Mouse (Mus musculus) hindbrain, embryonic 14.5 days (tissue): Measurements from ENCODE around the gene Pdzd2. TPM values are rescaled to one million over a fixed set of nuclear protein-coding genes. Genes with fewer than 3 reads are reported as not detected.

Experiments used
- ATAC-seq: fragments of 200-750 bp; cut with Nextera tagmentation; 2 replicates; pipeline ENCODE4 v1.8.0; 2017; ENCODE audit warnings: moderate number of reproducible peaks, mild to moderate bottlenecking, moderate TSS enrichment, moderate library complexity; ENCODE audit not compliant: low FRiP score
- DNase-seq: peaks from one replicate; pipeline ENCODE4 v3.0.0-alpha.2; 2015; ENCODE audit warnings: low spot score
- H3K27ac ChIP-seq: fragments of 300-500 bp; sonication (generic); 2 replicates; pipeline ENCODE4 v1.5.1; 2014; ENCODE audit warnings: mild to moderate bottlenecking, moderate library complexity
- H3K27me3 ChIP-seq: fragments of 300-500 bp; sonication (generic); 2 replicates; pipeline ENCODE4 v1.6.1; 2014; ENCODE audit warnings: mild to moderate bottlenecking, low read length, mixed read lengths; ENCODE audit not compliant: control insufficient read depth, insufficient read depth
- H3K36me3 ChIP-seq: fragments of 300-500 bp; sonication (generic); replicated peaks from 2 replicates; pipeline ENCODE4 v1.6.1; 2014; ENCODE audit not compliant: control insufficient read depth, insufficient read depth
- H3K4me1 ChIP-seq: fragments of 300-500 bp; sonication (generic); replicated peaks from 2 replicates; pipeline ENCODE4 v1.6.1; 2014; ENCODE audit warnings: antibody characterized with exemption, low read length, mixed read lengths; ENCODE audit not compliant: control insufficient read depth, insufficient read depth
- H3K4me2 ChIP-seq: fragments of 300-500 bp; sonication (generic); replicated peaks from 2 replicates; pipeline ENCODE4 v1.6.1; 2014; ENCODE audit warnings: mild to moderate bottlenecking, moderate library complexity
- H3K4me3 ChIP-seq: fragments of 300-500 bp; sonication (generic); replicated peaks from 2 replicates; pipeline ENCODE4 v1.5.1; 2014; ENCODE audit warnings: mild to moderate bottlenecking, low read length
- H3K9ac ChIP-seq: fragments of 300-500 bp; sonication (generic); 2 replicates; pipeline ENCODE4 v1.6.1; 2014
- H3K9me3 ChIP-seq: fragments of 300-500 bp; sonication (generic); 2 replicates; pipeline ENCODE4 v1.6.1; 2016; ENCODE audit warnings: low read length; ENCODE audit not compliant: control insufficient read depth
- WGBS: fragments of 180-500 bp; shearing (Covaris S2); extraction: QIAGEN DNeasy Blood & Tissue Kit; methylation state at CpG from one replicate; pipeline ENCODE4 v1.1.7; 2014; 5-methylcytosine and 5-hydroxymethylcytosine counted together
- polyA plus RNA-seq: library from polyadenylated mRNA; unstranded; fragments of >200 nt; fragmentation: Nextera tagmentation; extraction: Ambion mirVana; gene quantifications from 2 replicates; pipeline ENCODE4 v1.2.1, GENCODE M21; 2014

Pdzd2 gene
- polyA plus RNA-seq, 1 experiment from 2014 or later = 15.5 TPM

DNA sequence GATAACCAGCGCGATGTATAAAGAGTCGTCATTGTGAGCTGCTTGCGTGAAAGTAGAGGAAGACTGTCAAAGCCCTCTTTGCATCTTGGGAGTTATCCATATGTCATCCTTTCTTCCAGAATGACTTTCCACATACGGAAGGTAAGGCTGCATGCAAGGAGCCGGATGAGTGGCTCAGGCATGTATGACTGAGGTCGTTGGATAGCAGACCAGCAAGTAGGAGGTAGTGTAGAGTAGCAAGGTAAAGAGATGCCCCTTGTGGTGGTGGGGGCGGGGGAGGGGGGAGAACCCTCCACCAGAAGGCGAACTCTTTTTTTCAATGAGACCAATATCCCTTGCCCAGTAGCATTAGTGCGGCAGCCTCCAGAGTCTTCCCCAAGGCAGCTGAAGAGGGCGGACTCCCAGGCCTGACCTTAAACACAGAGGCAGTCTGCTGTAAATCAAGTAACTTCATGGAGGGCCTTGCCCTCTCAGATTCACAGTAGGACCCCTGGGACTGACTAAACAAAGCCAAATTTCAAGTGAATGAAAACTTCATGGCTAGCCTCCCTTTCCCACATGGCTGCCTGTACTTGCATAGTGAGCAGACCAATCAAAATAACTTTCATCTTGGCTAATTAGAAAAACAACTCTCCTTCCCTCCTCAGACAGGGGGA is 22.7 kb upstream of the Pdzd2 start:
- ATAC-seq = no peak
- Histone ChIP-seq H3K27me3 (no peaks in the 10 kb centered on the region), H3K36me3 (no peaks in the 10 kb centered on the region), H3K9ac (no peak overlapping the region), H3K4me3 (no peak overlapping the region), H3K4me1 (no peaks in the 10 kb centered on the region), H3K27ac (no peak overlapping the region), H3K9me3 (no peaks in the 10 kb centered on the region), H3K4me2 (no peak overlapping the region)
- WGBS = 69% methylated on average over 11 of the region's 11 CpGs
- DNase-seq = no peak

DNA sequence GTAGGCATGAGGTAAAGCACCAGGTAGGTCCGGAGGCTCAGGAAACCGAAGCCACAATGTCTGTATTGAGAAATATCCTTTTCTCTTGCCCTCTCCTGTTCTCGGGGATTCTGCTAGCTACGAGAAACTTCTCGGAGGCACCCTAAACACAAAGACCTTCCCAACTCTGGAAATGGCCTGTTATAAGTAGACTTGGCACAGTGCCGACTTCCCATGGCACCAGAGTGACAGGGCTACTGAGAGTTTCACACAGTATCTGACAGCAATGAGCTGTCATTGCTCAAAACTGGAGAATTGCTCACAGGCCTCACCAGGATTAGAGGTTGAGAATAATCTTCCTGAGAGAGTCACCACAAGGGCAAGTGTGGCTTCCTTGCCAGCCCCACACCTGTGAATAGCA is 21.0 kb upstream of the Pdzd2 start:
- ATAC-seq = no peak

DNA sequence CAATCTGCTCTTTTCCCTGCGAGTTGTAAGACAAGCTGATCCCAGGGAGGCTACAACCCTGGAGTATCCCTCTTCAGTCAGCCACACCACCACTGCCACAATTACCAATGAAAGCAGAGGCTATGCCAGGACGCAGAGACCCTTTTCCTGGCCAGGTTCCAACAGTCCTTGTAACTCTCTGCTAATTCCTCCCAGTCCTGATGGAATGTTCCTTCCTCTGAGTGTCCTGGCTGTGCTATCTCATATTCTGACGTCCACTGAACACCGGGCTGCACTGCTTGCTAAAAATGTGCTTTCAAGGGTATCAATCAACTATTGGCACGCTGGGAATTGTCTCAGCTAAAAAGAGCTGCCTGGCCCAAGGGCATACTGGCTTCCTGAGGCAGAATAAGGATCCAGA is 18.7 kb upstream of the Pdzd2 start:
- WGBS = 51% methylated on average over 5 of the region's 5 CpGs
- no peaks in the 10 kb centered on the region for H3K9me3 ChIP-seq
- no peaks in the 10 kb centered on the region for H3K27me3 ChIP-seq
- H3K4me2 ChIP-seq = no peak overlapping the region
- DNase-seq (no peak), ATAC-seq (no peak)
- no peaks in the 10 kb centered on the region for H3K4me1 ChIP-seq
- no peak overlapping the region for H3K4me3 ChIP-seq
- no peak overlapping the region for H3K9ac ChIP-seq
- no peak overlapping the region for H3K27ac ChIP-seq
- H3K36me3 ChIP-seq = no peaks in the 10 kb centered on the region

More for the DNA sequence above, 21.0 kb upstream of the Pdzd2 start:
- Histone ChIP-seq H3K9ac (no peak overlapping the region), H3K9me3 (no peaks in the 10 kb centered on the region), H3K27ac (no peak overlapping the region), H3K4me2 (no peak overlapping the region), H3K27me3 (no peaks in the 10 kb centered on the region), H3K36me3 (no peaks in the 10 kb centered on the region), H3K4me3 (no peak overlapping the region), H3K4me1 (no peaks in the 10 kb centered on the region)
- DNase-seq = no peak
- 77% methylated on average over 6 of the region's 6 CpGs for WGBS

DNA sequence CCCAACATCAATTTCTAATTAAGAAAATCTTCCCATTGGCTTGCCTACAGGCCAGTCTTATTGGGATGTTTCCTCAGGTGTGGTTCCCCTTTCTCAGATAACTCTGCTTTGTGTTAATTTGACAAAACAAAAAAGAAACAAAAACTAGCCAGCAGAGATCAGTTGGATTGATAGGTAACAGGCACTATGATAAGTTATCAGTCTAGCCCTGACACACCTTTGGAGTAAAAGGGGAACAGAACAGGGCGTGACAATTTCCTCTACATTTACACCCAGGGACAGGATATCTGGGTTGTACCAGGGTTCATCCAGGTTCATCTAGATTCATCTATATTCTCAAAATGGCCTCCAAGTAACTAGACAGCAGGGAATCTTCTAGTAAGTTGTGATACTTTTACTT is 18.0 kb upstream of the Pdzd2 start:
- H3K4me2 ChIP-seq = no peak overlapping the region
- no peak overlapping the region for H3K9ac ChIP-seq
- ATAC-seq (no peak), DNase-seq (no peak)
- no peak overlapping the region for H3K27ac ChIP-seq
- 95% methylated on average over 1 of the region's 1 CpGs for WGBS
- no peaks in the 10 kb centered on the region for H3K4me1 ChIP-seq
- no peak overlapping the region for H3K4me3 ChIP-seq
- no peaks in the 10 kb centered on the region for H3K9me3 ChIP-seq
- no peaks in the 10 kb centered on the region for H3K36me3 ChIP-seq
- H3K27me3 ChIP-seq = no peaks in the 10 kb centered on the region

DNA sequence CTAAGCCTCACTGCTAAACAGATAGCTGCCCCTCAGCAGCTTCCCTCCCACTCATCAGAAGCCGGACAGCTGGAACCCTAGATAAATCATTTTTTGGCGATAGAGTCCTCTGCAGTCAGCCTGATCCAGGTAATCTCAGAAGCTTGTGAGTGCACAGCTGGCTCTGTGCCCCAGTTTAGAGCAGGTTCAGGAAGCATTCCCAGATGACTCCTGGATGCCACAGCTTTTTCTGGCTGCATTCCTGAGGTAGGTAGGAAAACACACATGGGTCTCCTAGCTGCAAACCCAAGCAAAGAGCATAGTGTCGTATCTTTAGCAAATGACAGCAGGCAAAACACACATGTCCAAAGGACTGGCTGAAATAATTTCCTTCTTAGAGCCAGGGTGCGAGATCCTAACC is 13.5 kb upstream of the Pdzd2 start:
- no peak; the same call in 1 of the 2 replicates for ATAC-seq

DNA sequence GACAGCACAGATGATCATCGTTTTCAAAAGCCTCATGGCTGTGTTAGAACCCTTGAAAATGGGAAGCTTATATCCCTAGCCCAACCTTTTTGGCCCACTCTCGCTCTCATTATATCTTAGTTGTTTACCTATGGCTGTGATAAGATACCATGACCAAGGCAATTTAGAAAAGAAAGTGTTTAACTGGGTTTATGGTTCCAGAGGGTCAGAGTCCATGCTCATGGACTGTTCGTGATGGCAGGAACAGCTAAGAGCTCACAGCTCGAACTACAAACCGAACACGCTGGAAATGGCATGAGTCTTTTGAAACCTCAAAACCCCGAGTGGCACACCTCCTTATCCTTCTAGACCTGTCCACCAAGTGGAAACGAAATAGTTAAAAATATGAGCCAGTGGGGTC is 11.2 kb upstream of the Pdzd2 start:
- WGBS = 91% methylated on average over 8 of the region's 8 CpGs
- Histone ChIP-seq H3K9ac (no peak overlapping the region), H3K4me1 (no peaks in the 10 kb centered on the region), H3K27ac (no peak overlapping the region), H3K9me3 (no peaks in the 10 kb centered on the region), H3K4me3 (no peak overlapping the region), H3K27me3 (no peaks in the 10 kb centered on the region), H3K4me2 (no peak overlapping the region), H3K36me3 (no peaks in the 10 kb centered on the region)
- ATAC-seq (no peak), DNase-seq (no peak)

More for the DNA sequence above, 13.5 kb upstream of the Pdzd2 start:
- H3K4me1 ChIP-seq = no peaks in the 10 kb centered on the region
- H3K4me2 ChIP-seq = no peak overlapping the region
- H3K27ac ChIP-seq = no peak overlapping the region
- WGBS = 73% methylated on average over 4 of the region's 4 CpGs
- H3K4me3 ChIP-seq = no peak overlapping the region
- no peak for DNase-seq
- H3K9me3 ChIP-seq = no peaks in the 10 kb centered on the region
- H3K36me3 ChIP-seq = no peaks in the 10 kb centered on the region
- H3K27me3 ChIP-seq = no peaks in the 10 kb centered on the region
- H3K9ac ChIP-seq = no peak overlapping the region

DNA sequence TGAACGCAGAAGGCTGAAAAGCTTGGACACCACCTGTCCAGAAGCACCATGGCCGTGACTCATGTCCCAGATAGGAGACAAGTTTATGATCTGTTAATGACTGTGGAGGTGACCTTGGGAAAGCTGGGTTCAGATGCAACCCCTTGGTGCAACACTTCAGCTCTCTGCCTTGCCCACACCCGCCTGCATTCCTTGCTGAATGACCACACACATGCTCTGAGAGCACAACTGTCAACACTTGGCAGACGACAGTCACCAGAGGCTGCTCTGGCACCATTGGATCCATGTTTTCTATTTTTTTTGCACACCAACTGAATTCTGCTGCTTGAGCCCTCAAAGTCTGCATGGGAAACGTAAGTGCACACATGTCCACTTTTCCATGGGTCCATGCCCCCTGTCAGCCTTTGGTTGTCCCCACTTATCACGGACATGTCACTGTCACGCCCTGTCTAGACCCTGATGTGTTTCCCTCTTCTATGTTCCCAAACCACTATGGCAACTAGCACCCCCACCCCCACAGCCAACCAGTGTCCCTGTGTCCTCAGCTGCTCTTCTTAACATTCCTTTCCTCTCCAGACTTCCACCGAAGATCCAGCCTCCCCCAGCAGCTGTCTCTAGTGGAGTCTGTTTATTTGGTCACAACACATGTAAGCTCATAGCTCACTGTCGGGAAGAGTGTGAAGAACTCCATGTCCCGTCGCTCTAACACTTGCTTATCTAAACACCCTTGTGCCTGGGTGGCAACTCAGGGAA is 10.0 kb upstream of the Pdzd2 start:
- 85% methylated on average over 11 of the region's 11 CpGs for WGBS
- H3K4me1 ChIP-seq = no peaks in the 10 kb centered on the region
- H3K4me3 ChIP-seq = no peak overlapping the region
- H3K9me3 ChIP-seq = no peaks in the 10 kb centered on the region
- no peak overlapping the region for H3K27ac ChIP-seq
- no peaks in the 10 kb centered on the region for H3K36me3 ChIP-seq
- H3K9ac ChIP-seq = no peak overlapping the region
- DNase-seq = no peak
- no peaks in the 10 kb centered on the region for H3K27me3 ChIP-seq
- H3K4me2 ChIP-seq = no peak overlapping the region
- no peak for ATAC-seq

DNA sequence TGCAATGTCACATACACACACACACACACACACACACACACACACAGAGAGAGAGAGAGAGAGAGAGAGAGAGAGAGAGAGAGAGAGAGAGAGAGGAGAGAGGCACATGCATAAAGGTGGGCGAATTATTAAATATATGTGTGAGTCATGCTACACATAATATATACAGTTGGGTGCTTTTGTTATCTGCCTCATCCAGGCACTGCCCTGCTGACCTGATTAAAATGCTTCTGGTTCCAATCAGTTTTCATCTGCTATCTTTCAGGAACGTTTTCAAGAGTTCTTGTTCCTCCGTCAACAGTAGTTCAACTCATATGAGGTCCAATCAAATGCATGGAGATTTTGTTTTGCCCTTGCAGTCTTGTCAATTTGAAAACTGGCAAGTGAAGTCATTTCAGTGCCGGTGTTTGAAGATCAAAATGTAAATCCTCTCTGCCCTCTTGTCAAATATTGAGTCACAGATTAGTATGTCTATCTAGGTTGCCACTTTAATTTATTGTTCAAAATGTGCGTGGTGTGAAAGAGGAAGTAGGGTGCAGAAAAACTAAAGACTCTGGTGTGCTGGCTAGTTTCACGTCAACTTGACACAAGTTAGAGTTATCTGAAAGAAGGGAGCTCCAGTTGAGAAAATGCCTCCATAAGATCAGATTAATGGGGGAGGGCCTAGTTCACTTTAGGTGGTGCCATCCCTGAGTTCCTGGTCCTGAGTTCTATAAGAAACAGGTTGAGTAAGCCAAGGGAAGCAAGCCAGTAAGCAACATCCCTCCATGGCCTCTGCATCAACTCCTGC is 2.6 kb upstream of the Pdzd2 start:
- 92% methylated on average over 6 of the region's 6 CpGs for WGBS
- H3K9ac ChIP-seq = no peak overlapping the region
- H3K36me3 ChIP-seq = no peaks in the 10 kb centered on the region
- no peak overlapping the region for H3K27ac ChIP-seq
- H3K27me3 ChIP-seq = no peaks in the 10 kb centered on the region
- ATAC-seq (no peak), DNase-seq (no peak)
- H3K9me3 ChIP-seq = no peaks in the 10 kb centered on the region
- H3K4me1 ChIP-seq = peaks cover 3% of the 10 kb centered on the region; the same call in 1 of the 2 replicates
- H3K4me2 ChIP-seq = no peak overlapping the region
- no peak overlapping the region for H3K4me3 ChIP-seq
